Mouse (Mus musculus) limb, embryonic 11.5 days (tissue): ENCODE results near the gene Gm45799. TPM values are rescaled to one million over a fixed set of nuclear protein-coding genes. Genes with fewer than 3 reads are reported as not detected.

Experiments
- ATAC-seq: fragments of 200-750 bp; cut with Nextera tagmentation; 2 replicates; pipeline ENCODE4 v1.8.0; 2017; ENCODE audit warnings: low read depth; ENCODE audit not compliant: insufficient number of reproducible peaks, low FRiP score, low TSS enrichment
- DNase-seq: peaks from one replicate; pipeline ENCODE4 v3.0.0-alpha.2; 2015; ENCODE audit warnings: low spot score
- H3K27ac ChIP-seq: fragments of 300-500 bp; sonication (generic); replicated peaks from 2 replicates; pipeline ENCODE4 v1.5.1; 2014; ENCODE audit warnings: low read depth, mild to moderate bottlenecking, low read length
- H3K27me3 ChIP-seq: fragments of 300-500 bp; sonication (generic); 2 replicates; pipeline ENCODE4 v1.6.1; 2014; ENCODE audit warnings: mild to moderate bottlenecking, low read length, mixed read lengths; ENCODE audit not compliant: control insufficient read depth, insufficient read depth
- H3K36me3 ChIP-seq: fragments of 300-500 bp; sonication (generic); 2 replicates; pipeline ENCODE4 v1.6.1; 2014; ENCODE audit warnings: mild to moderate bottlenecking, low read length, moderate library complexity, mixed read lengths; ENCODE audit not compliant: control insufficient read depth, insufficient read depth
- H3K4me1 ChIP-seq: fragments of 300-500 bp; sonication (generic); 2 replicates; pipeline ENCODE4 v1.6.1; 2014; ENCODE audit warnings: low read length, mixed read lengths; ENCODE audit not compliant: control insufficient read depth, insufficient read depth
- H3K4me2 ChIP-seq: fragments of 300-500 bp; sonication (generic); 2 replicates; pipeline ENCODE4 v1.6.1; 2014; ENCODE audit warnings: low read depth, mild to moderate bottlenecking, moderate library complexity; ENCODE audit not compliant: severe bottlenecking
- H3K4me3 ChIP-seq: fragments of 300-500 bp; sonication (generic); 2 replicates; pipeline ENCODE4 v1.5.1; 2014; ENCODE audit warnings: low read depth, low read length
- H3K9ac ChIP-seq: fragments of 300-500 bp; sonication (generic); 2 replicates; pipeline ENCODE4 v1.6.1; 2014; ENCODE audit warnings: mild to moderate bottlenecking, low read length
- H3K9me3 ChIP-seq: fragments of 300-500 bp; sonication (generic); 2 replicates; pipeline ENCODE4 v1.6.1; 2016; ENCODE audit warnings: low read length; ENCODE audit not compliant: control insufficient read depth
- WGBS: fragments of 180-500 bp; shearing (Covaris S2); extraction: QIAGEN DNeasy Blood & Tissue Kit; methylation state at CpG from one replicate; pipeline ENCODE4 v1.1.7; 2014; 5-methylcytosine and 5-hydroxymethylcytosine counted together
- polyA plus RNA-seq: library from polyadenylated mRNA; unstranded; fragments of >200 nt; fragmentation: Nextera tagmentation; extraction: Ambion mirVana; gene quantifications from 2 replicates; pipeline ENCODE4 v1.2.1, GENCODE M21; 2014

Gene Gm45799
- 15.1 and 16.0 TPM in 2 replicates for polyA plus RNA-seq

- Histone ChIP-seq H3K9ac (peak within 1 kb of the TSS; percentile 73), H3K27me3 (no peaks in the 10 kb centered on the region), H3K36me3 (peaks cover 7% of the 10 kb centered on the region), H3K4me2 (peak within 1 kb of the TSS; percentile 88), H3K27ac (peak within 1 kb of the TSS; percentile 59), H3K4me1 (peaks cover 8% of the 10 kb centered on the region), H3K4me3 (peak within 1 kb of the TSS; percentile 76), H3K9me3 (no peaks in the 10 kb centered on the region)
- peak; percentile 96 for DNase-seq
- under 1% methylated on average over 44 of the region's 45 CpGs for WGBS
- peak; percentile 96 for ATAC-seq
Measured at GRCm38 (mm10) chr7:105640233-105640893, at the start of gene Gm45799, which contains the start of gene Arfip2. Gene Gm45799 (plus strand): TSS chr7:105640552. Gene Arfip2 (minus strand): TSS chr7:105640416.

DNA sequence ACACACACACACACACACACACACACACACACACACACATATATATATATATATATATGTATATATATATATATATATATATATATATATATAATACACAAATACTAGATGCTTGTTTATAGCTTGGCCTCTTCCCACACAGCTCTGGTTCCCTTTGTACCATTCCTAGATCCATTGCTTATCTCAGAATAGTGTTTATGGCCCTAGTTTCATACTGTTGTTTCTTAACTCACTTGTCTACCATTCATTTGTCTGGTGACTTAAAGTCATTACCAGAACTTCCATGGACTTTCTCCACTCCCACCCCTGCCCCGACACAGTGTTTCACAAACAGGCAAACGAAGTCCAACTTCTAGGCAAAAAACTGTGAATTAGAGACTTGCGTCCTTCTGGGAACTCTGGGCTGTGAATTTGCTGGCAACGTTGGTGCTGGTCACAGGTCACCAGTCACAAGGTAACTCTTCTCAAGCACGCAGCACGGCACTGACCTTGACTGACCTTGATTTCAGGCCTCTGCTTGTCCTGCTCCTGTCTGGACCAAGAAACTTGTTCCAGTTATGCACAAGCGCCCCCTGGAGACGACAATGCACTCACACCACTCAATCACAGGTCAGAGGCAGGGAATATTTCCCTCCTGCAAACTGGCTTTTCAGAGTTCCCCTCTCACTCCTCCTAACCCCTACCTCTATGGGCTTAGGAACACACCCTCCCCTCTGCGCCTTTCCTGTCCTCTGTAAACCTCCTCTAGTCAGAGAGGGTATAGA, 37.3 kb upstream of the Gm45799 start:
- H3K9ac ChIP-seq: no peak overlapping the region
- WGBS: 32% methylated on average over 9 of the region's 9 CpGs
- no peak overlapping the region for H3K4me2 ChIP-seq
- ATAC-seq: peak; percentile 49; the same call in 1 of the 2 replicates
- H3K4me3 ChIP-seq: no peak overlapping the region
- peaks cover 4% of the 10 kb centered on the region; the same call in 1 of the 2 replicates for H3K9me3 ChIP-seq
- peak; percentile 83 for DNase-seq
- H3K36me3 ChIP-seq: no peaks in the 10 kb centered on the region
- no peaks in the 10 kb centered on the region for H3K4me1 ChIP-seq
- no peak overlapping the region for H3K27ac ChIP-seq
- no peaks in the 10 kb centered on the region for H3K27me3 ChIP-seq

GRCm38 (mm10) chr7:105608467-105608866, 31.9 kb upstream of the Gm45799 start:
- DNase-seq: no peak
- Histone ChIP-seq H3K9me3 (peaks cover 4% of the 10 kb centered on the region; the same call in 1 of the 2 replicates), H3K36me3 (peaks cover 10% of the 10 kb centered on the region; the same call in 1 of the 2 replicates), H3K27ac (no peak overlapping the region), H3K4me1 (no peaks in the 10 kb centered on the region), H3K9ac (no peak overlapping the region), H3K4me3 (no peak overlapping the region), H3K27me3 (no peaks in the 10 kb centered on the region), H3K4me2 (no peak overlapping the region)
- ATAC-seq: no peak
- 84% methylated on average over 3 of the region's 3 CpGs for WGBS

DNA sequence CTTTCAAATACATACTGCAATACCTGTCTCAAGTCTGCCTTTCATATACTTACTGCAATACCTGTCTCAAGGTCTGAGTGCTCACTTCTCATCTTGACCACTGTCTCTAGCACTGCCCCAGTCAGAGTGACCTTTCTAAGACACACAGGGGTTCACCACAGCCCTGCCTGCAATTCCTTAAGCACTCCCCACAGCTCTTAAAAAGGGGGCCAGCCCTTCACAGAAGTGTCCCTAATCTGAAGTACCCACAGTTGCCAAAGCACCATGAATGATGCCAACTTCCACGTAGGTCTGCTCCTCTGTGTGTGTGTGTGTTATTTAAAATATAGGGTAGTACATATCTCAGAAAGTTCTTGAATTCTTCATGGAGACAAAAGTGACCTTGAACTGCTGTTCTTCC, 28.6 kb upstream of the Gm45799 start:
- WGBS: 79% methylated on average over 1 of the region's 1 CpGs
- ATAC-seq: no peak
- no peak overlapping the region for H3K27ac ChIP-seq
- no peak overlapping the region for H3K9ac ChIP-seq
- peaks cover 10% of the 10 kb centered on the region; the same call in 1 of the 2 replicates for H3K36me3 ChIP-seq
- H3K9me3 ChIP-seq: no peaks in the 10 kb centered on the region
- no peak overlapping the region for H3K4me2 ChIP-seq
- H3K4me1 ChIP-seq: no peaks in the 10 kb centered on the region
- DNase-seq: no peak
- no peaks in the 10 kb centered on the region for H3K27me3 ChIP-seq
- no peak overlapping the region for H3K4me3 ChIP-seq

DNA sequence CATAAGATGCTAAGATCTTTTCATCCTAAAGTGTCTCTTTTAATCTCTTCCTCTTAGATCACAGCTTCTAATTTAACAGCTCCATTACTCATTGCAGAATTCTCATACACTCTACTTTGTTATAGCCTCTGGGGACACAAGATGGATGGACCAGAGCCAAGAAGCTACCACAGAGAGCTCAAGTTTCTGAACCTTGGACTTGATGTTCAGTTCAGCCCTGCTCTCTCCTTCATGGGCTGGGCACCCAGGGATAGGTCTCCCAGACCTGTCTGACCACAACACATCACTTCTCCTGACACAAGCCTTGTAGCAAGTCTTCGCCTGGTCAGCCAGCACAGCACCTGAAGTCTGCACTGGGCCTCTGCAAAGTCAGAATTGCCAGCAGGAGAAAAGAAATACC, 26.0 kb upstream of the Gm45799 start:
- Histone ChIP-seq H3K4me2 (no peak overlapping the region), H3K9me3 (no peaks in the 10 kb centered on the region), H3K9ac (no peak overlapping the region), H3K27me3 (no peaks in the 10 kb centered on the region), H3K36me3 (peaks cover 12% of the 10 kb centered on the region), H3K27ac (no peak overlapping the region), H3K4me3 (no peak overlapping the region), H3K4me1 (no peaks in the 10 kb centered on the region)
- DNase-seq: no peak
- no peak for ATAC-seq
- 95% methylated on average over 1 of the region's 1 CpGs for WGBS

DNA sequence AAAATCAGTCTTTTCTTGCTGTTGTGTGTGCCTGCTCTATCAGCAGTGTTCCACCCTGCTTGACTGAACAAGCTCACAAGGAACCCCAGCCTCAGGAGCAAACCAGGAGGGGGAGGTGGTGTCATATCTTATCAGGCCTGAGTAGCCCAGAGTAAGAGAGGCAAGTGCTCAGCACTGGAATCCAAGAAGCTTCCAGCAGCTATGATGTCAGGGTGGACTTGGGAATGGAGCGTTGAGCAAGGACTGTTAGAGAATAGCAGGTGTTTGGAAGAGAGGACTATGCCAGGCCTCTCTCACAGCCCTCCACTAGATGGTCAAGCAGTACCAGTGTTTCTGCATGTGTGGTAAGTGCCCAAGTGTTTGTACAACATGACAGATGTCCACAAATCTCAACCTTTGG, 24.6 kb upstream of the Gm45799 start:
- 89% methylated on average over 1 of the region's 1 CpGs for WGBS
- H3K36me3 ChIP-seq: peaks cover 11% of the 10 kb centered on the region
- H3K4me3 ChIP-seq: no peak overlapping the region
- H3K9me3 ChIP-seq: no peaks in the 10 kb centered on the region
- no peak overlapping the region for H3K4me2 ChIP-seq
- DNase-seq (no peak), ATAC-seq (no peak)
- H3K9ac ChIP-seq: no peak overlapping the region
- H3K4me1 ChIP-seq: no peaks in the 10 kb centered on the region
- H3K27ac ChIP-seq: no peak overlapping the region
- no peaks in the 10 kb centered on the region for H3K27me3 ChIP-seq

- H3K4me2 ChIP-seq: no peak overlapping the region
- ATAC-seq: no peak
- H3K27me3 ChIP-seq: no peaks in the 10 kb centered on the region
- H3K9ac ChIP-seq: no peak overlapping the region
- H3K9me3 ChIP-seq: no peaks in the 10 kb centered on the region
- 82% methylated on average over 6 of the region's 6 CpGs for WGBS
- H3K4me3 ChIP-seq: no peak overlapping the region
- no peak overlapping the region for H3K27ac ChIP-seq
- H3K36me3 ChIP-seq: peaks cover 5% of the 10 kb centered on the region
- no peak for DNase-seq
- no peaks in the 10 kb centered on the region for H3K4me1 ChIP-seq
Measured at GRCm38 (mm10) chr7:105616561-105616960, 23.8 kb upstream of the Gm45799 start.

- H3K9me3 ChIP-seq: no peaks in the 10 kb centered on the region
- no peak overlapping the region for H3K4me2 ChIP-seq
- H3K27ac ChIP-seq: no peak overlapping the region
- no peaks in the 10 kb centered on the region for H3K27me3 ChIP-seq
- no peak overlapping the region for H3K4me3 ChIP-seq
- H3K9ac ChIP-seq: no peak overlapping the region
- peaks cover 5% of the 10 kb centered on the region for H3K36me3 ChIP-seq
- ATAC-seq (no peak), DNase-seq (no peak)
- 95% methylated on average over 22 of the region's 22 CpGs for WGBS
- H3K4me1 ChIP-seq: no peaks in the 10 kb centered on the region
Measured at GRCm38 (mm10) chr7:105617810-105618209, 22.5 kb upstream of the Gm45799 start.
